Mouse (Mus musculus) macrophage (primary cell): ENCODE results near the gene Zfp420. TPM values are rescaled to one million over a fixed set of nuclear protein-coding genes. Genes with fewer than 3 reads are reported as not detected.

Source experiments
- H3K27ac ChIP-seq: fragments of 350-480 bp; formaldehyde crosslinking; 2 replicates; pipeline ENCODE4 v1.9.0; 2021
- H3K36me3 ChIP-seq: fragments of 350-480 bp; formaldehyde crosslinking; 2 replicates; pipeline ENCODE4 v1.9.0; 2021; ENCODE audit errors: inconsistent target
- H3K4me3 ChIP-seq: fragments of 350-480 bp; formaldehyde crosslinking; 2 replicates; pipeline ENCODE4 v1.9.0; 2021; ENCODE audit errors: inconsistent target
- H3K79me2 ChIP-seq: fragments of 350-480 bp; formaldehyde crosslinking; 2 replicates; pipeline ENCODE4 v1.9.0; 2021; ENCODE audit errors: inconsistent target
- WGBS: methylation state at CpG from one replicate; pipeline ENCODE4 v1.1.7; 2026; ENCODE audit warnings: inconsistent platforms; ENCODE audit not compliant: missing documents; 5-methylcytosine and 5-hydroxymethylcytosine counted together
- polyA plus RNA-seq: library from polyadenylated mRNA; stranded (reverse); fragments of 250-400 nt; gene quantifications from 3 replicates; pipeline ENCODE4 v1.2.4, GENCODE M21; 2018; ENCODE audit warnings: inconsistent platforms

Zfp420 gene
- polyA plus RNA-seq, 1 experiment from 2014 or later: 2.5 TPM

DNA sequence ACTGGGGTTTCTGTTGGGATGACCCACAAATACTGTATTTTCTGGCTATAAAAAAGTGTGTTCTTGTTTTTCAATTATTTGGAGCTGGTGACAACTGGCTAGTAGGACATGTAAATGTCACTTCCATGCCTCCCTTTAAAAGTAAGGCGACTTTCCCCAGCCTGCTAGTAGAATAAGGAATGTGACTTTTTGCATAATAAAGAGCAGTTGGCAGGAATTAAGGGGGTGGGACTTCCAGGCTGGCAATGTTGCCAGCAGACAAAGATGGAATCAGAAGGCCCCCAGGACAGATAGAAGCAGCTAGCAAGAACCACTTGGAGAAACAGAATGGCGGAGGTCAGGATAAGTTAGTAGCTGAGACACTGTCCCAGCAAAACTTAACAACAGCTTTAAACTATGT is 50.5 kb downstream of the Zfp420 start:
- 91% methylated on average over 2 of the region's 2 CpGs for WGBS
- H3K79me2 ChIP-seq: no peaks in the 10 kb centered on the region
- no peak overlapping the region for H3K4me3 ChIP-seq
- H3K36me3 ChIP-seq: peaks cover 23% of the 10 kb centered on the region
- no peak overlapping the region for H3K27ac ChIP-seq

DNA sequence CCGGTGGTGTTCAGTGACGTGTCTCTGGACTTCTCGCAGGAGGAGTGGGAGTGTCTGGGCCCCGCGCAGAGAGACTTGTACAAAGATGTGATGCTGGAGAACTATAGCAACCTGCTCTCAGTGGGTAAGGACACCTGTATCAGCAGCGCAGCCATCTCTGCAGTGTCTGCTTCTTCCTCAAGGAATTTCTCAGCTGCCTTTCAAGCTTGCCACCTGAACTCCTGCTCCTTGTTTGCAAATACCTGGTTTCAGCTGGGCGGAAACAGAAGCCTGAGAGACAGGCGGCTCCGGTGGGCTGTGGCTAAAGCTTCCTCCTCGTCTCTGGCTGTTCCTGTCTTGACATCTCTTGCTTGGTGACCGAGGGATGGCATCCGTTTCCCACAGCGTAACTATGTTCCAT is 52.4 kb downstream of the Zfp420 start:
- 98% methylated on average over 10 of the region's 13 CpGs for WGBS
- Histone ChIP-seq H3K27ac (no peak overlapping the region), H3K4me3 (no peak overlapping the region), H3K79me2 (no peaks in the 10 kb centered on the region), H3K36me3 (peaks cover 28% of the 10 kb centered on the region)

DNA sequence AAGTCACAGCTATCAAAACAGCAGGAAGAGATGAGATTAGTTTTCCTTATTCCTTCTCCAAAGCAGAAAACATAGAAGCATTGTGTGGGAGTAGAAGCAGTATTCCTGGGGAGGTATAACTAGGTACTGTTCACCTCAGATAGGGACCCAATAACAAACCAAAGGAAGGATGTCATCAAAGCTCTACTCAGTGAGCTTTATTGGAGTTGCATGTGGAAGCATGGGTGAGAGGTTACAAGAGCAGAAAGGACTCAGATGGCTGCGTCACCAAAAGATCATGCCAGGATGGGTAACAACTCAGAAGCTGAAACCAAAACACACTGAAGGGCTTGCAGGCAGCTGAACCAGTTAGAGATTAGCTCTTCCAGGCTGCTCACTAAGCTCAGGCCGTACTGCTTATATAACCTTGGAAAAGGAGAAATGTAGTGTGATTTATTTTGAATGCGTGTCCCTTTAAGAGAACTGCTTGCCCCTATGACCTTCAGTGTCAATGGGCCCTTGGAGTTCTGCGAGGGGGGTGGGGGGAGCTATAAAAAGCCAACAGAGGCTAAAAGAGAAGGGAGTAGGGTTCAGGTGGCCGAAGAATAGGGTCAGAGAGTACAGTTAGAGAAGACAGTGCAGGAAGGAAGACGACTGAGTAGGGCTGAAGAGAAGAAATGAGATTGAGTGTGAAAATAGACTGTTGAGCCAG is 57.7 kb downstream of the Zfp420 start:
- Histone ChIP-seq H3K27ac (no peak overlapping the region), H3K4me3 (no peak overlapping the region), H3K36me3 (peaks cover 21% of the 10 kb centered on the region), H3K79me2 (no peaks in the 10 kb centered on the region)
- WGBS: 82% methylated on average over 6 of the region's 6 CpGs

DNA sequence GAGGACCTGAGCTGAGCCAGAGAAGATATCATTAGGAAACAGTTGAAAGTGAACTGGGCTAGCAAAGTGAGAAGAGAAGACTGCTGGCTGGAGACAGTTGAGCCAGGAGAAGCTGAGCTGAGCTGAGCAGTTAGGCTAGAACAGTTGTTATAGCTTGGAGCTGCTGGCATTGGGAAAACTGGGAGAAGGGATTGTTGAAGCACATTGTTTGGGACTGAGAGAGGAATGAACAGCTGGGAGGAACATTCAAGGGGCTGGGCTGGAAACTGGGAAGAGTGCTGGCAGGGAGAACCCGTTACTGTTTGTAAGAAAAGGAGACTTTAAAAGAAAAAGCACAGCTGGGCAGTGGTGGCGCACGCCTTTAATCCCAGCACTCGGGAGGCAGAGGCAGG is 58.3 kb downstream of the Zfp420 start:
- 86% methylated on average over 4 of the region's 4 CpGs for WGBS
- Histone ChIP-seq H3K79me2 (no peaks in the 10 kb centered on the region), H3K27ac (no peak overlapping the region), H3K36me3 (peaks cover 21% of the 10 kb centered on the region), H3K4me3 (no peak overlapping the region)

DNA sequence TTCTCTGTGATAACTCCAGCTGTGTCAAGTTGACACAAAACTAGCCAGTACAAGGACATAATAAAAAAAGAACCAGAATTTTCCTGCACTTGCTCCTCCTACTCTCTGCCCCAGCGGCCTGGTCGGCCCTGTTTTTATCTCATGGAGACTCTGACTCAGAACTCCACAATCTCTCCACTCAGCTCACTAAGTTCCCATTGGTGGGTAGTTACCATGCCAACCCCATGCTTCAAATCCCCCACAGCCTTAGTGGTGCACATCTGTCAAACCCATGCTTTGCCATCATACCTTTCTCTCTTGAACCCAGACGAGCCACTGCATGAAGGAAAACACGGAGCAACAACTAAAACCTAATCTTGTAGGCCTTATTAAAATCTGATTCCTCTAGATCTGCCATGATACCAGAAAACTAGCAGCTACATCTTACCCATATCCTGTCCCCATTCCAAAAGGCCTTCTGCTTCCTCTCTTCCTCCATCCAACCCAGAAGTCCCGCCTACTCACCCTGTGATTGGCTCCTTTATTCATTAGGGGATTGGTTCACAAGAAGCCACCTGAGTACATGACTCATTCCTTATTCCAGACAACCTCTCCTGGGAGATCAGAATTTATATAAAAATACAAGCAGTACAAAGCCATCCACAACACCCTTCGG is 61.8 kb downstream of the Zfp420 start:
- no peaks in the 10 kb centered on the region for H3K79me2 ChIP-seq
- 90% methylated on average over 6 of the region's 6 CpGs for WGBS
- H3K27ac ChIP-seq: no peak overlapping the region
- H3K36me3 ChIP-seq: no peaks in the 10 kb centered on the region
- no peak overlapping the region for H3K4me3 ChIP-seq

DNA sequence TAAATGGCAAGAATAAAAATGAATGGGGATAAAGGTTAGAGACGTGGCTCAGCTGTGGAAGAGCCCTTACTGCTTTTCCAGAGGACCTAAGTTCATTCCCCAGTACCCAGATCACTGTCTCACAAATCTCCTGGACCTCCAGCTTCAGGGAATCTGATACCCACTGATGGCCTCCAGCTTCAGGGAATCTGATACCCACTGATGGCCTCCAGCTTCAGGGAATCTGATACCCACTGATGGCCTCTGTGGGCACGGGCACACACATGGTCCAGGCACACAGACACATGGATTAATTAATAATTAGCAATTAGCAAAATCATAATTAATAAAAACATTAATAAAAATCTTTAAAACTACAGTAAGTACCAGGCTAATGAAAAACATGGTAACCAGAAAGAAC is 63.0 kb downstream of the Zfp420 start:
- 91% methylated on average over 2 of the region's 2 CpGs for WGBS
- no peaks in the 10 kb centered on the region for H3K79me2 ChIP-seq
- no peaks in the 10 kb centered on the region for H3K36me3 ChIP-seq
- H3K27ac ChIP-seq: no peak overlapping the region
- H3K4me3 ChIP-seq: no peak overlapping the region

Other genes with a start within 250 kb of the Zfp420 start
- gene Catsperg2, start 132.9 kb upstream of the Zfp420 start, polyA plus RNA-seq: not detected in 3 replicates
- gene Zfp84, start 91.4 kb upstream of the Zfp420 start, polyA plus RNA-seq: 8.7 to 12.3 TPM (median 11.7 TPM) in 3 replicates
- gene Zfp30, start 76.0 kb upstream of the Zfp420 start, polyA plus RNA-seq: 0.57 to 1.1 TPM (median 0.83 TPM) in 3 replicates
- gene Zfp790, start 43.9 kb upstream of the Zfp420 start, polyA plus RNA-seq: 7.8 to 8.9 TPM (median 8.4 TPM) in 3 replicates
- 0.31 to 0.79 TPM (median 0.50 TPM) in 3 replicates for gene Zfp940, start 6.3 kb upstream of the Zfp420 start, polyA plus RNA-seq
- 2.9 to 5.0 TPM (median 3.6 TPM) in 3 replicates for gene Zfp27, start 46.6 kb downstream of the Zfp420 start, polyA plus RNA-seq
- gene Zfp383, start 48.2 kb downstream of the Zfp420 start, polyA plus RNA-seq: 1.3 to 2.7 TPM (median 1.6 TPM) in 3 replicates
- 4.4 to 6.4 TPM (median 5.5 TPM) in 3 replicates for gene Zfp74, start 94.1 kb downstream of the Zfp420 start, polyA plus RNA-seq
- 2.6 to 4.6 TPM (median 2.8 TPM) in 3 replicates for gene Zfp568, start 124.0 kb downstream of the Zfp420 start, polyA plus RNA-seq
- 1.3 to 1.7 TPM (median 1.5 TPM) in 3 replicates for gene Zfp14, start 191.4 kb downstream of the Zfp420 start, polyA plus RNA-seq
- gene Zfp82, start 212.9 kb downstream of the Zfp420 start, polyA plus RNA-seq: 2.3 to 2.6 TPM (median 2.5 TPM) in 3 replicates
- not detected in 3 replicates for gene Gm26920, start 230.4 kb downstream of the Zfp420 start, polyA plus RNA-seq
- 1.9 to 2.1 TPM (median 2.0 TPM) in 3 replicates for gene Zfp566, start 230.5 kb downstream of the Zfp420 start, polyA plus RNA-seq
- 12.5 to 26.3 TPM (median 21.7 TPM) in 3 replicates for gene Zfp260, start 234.8 kb downstream of the Zfp420 start, polyA plus RNA-seq